Mouse (Mus musculus) left cerebral cortex, adult 9 months (tissue): ENCODE results near the gene Tbxas1.

ENCODE experiments used
- DNase-seq, 2 experiments: peaks; one replicate each; pipeline ENCODE4 v3.0.0; 2022; ENCODE audit warnings: low spot score in 2 of 2

The Tbxas1 gene

GRCm38 (mm10) chr6:38892017-38892416 lies 16.8 kb downstream of the Tbxas1 start:
- no peak for DNase-seq

GRCm38 (mm10) chr6:38893615-38894014 lies 18.4 kb downstream of the Tbxas1 start:
- DNase-seq = no peak

- no peak for DNase-seq
Observed at GRCm38 (mm10) chr6:38900073-38900472, 24.9 kb downstream of the Tbxas1 start.

GRCm38 (mm10) chr6:38900479-38901126 lies 25.4 kb downstream of the Tbxas1 start:
- no peak for DNase-seq

GRCm38 (mm10) chr6:38901152-38901551 lies 25.9 kb downstream of the Tbxas1 start:
- DNase-seq = no peak

- no peak for DNase-seq
Observed at GRCm38 (mm10) chr6:38901636-38902035, 26.4 kb downstream of the Tbxas1 start.

- no peak for DNase-seq
Observed at GRCm38 (mm10) chr6:38902820-38903439, 27.7 kb downstream of the Tbxas1 start.

GRCm38 (mm10) chr6:38906005-38906404 lies 30.8 kb downstream of the Tbxas1 start:
- no peak for DNase-seq

GRCm38 (mm10) chr6:38908401-38908800 lies 33.2 kb downstream of the Tbxas1 start:
- DNase-seq = no peak

- peak; percentile 22 to 65 for DNase-seq
Observed at GRCm38 (mm10) chr6:38910828-38911559, 35.8 kb downstream of the Tbxas1 start.

- DNase-seq = no peak
Observed at GRCm38 (mm10) chr6:38912121-38912660, 37.0 kb downstream of the Tbxas1 start.

GRCm38 (mm10) chr6:38912845-38913244 lies 37.6 kb downstream of the Tbxas1 start:
- no peak for DNase-seq

- DNase-seq = peak in 1 of 2 experiments; percentile 41
Observed at GRCm38 (mm10) chr6:38913386-38914042, 38.3 kb downstream of the Tbxas1 start.

- DNase-seq = no peak
Observed at GRCm38 (mm10) chr6:38914181-38914580, 39.0 kb downstream of the Tbxas1 start.

- no peak for DNase-seq
Observed at GRCm38 (mm10) chr6:38915776-38916175, 40.6 kb downstream of the Tbxas1 start.

GRCm38 (mm10) chr6:38916571-38916970 lies 41.4 kb downstream of the Tbxas1 start:
- DNase-seq = no peak

- DNase-seq = no peak
Observed at GRCm38 (mm10) chr6:38917415-38917814, 42.2 kb downstream of the Tbxas1 start.

- no peak for DNase-seq
Observed at GRCm38 (mm10) chr6:38918728-38919127, 43.5 kb downstream of the Tbxas1 start.

GRCm38 (mm10) chr6:38919135-38919740 lies 44.0 kb downstream of the Tbxas1 start:
- no peak for DNase-seq

- no peak for DNase-seq
Observed at GRCm38 (mm10) chr6:38920141-38920540, 44.9 kb downstream of the Tbxas1 start.

GRCm38 (mm10) chr6:38921095-38921809 lies 46.0 kb downstream of the Tbxas1 start:
- no peak for DNase-seq
